Mouse (Mus musculus): Measurements from ENCODE around the gene Ccdc93. TPM values are rescaled to one million over a fixed set of nuclear protein-coding genes. Genes with fewer than 3 reads are reported as not detected.

Gene Ccdc93
- polyA plus RNA-seq, 1 experiment from 2014 or later, result 10.1 TPM

- H3K27ac ChIP-seq (ENCODE audit: low read depth), result no peak overlapping the region
- no peak overlapping the region for H3K4me2 ChIP-seq (ENCODE audit: low read length)
- no peaks in the 10 kb centered on the region for H3K4me1 ChIP-seq (replicated peaks; ENCODE audit: control insufficient read depth, insufficient read depth, low read length)
- H3K9me3 ChIP-seq (ENCODE audit: control insufficient read depth, low read length), result no peaks in the 10 kb centered on the region
- H3K27me3 ChIP-seq (replicated peaks; ENCODE audit: control insufficient read depth, insufficient read depth, low read length), result no peaks in the 10 kb centered on the region
- no peak for DNase-seq (ENCODE audit: low spot score)
- H3K4me3 ChIP-seq (ENCODE audit: low read depth, low read length), result no peak overlapping the region
- no peak for ATAC-seq (replicated peaks; ENCODE audit: low FRiP score, low TSS enrichment, low read depth)
- H3K9ac ChIP-seq (ENCODE audit: low read length), result no peak overlapping the region
- H3K36me3 ChIP-seq (ENCODE audit: control insufficient read depth, insufficient read depth, low read length), result peaks cover 42% of the 10 kb centered on the region
- WGBS, result 94% methylated on average over 5 of the region's 5 CpGs
Observed at GRCm38 (mm10) chr1:121477716-121478115, 46.9 kb downstream of the Ccdc93 start.

GRCm38 (mm10) chr1:121478284-121478980, 47.6 kb downstream of the Ccdc93 start:
- Histone ChIP-seq H3K4me3 (ENCODE audit: low read depth, low read length) (no peak overlapping the region), H3K36me3 (ENCODE audit: control insufficient read depth, insufficient read depth, low read length) (peaks cover 48% of the 10 kb centered on the region), H3K27me3 (replicated peaks; ENCODE audit: control insufficient read depth, insufficient read depth, low read length) (no peaks in the 10 kb centered on the region), H3K4me1 (replicated peaks; ENCODE audit: control insufficient read depth, insufficient read depth, low read length) (no peaks in the 10 kb centered on the region), H3K4me2 (ENCODE audit: low read length) (no peak overlapping the region), H3K9me3 (ENCODE audit: control insufficient read depth, low read length) (no peaks in the 10 kb centered on the region), H3K9ac (ENCODE audit: low read length) (no peak overlapping the region), H3K27ac (ENCODE audit: low read depth) (no peak overlapping the region)
- DNase-seq (ENCODE audit: low spot score), result no peak
- ATAC-seq (replicated peaks; ENCODE audit: low FRiP score, low TSS enrichment, low read depth), result no peak
- WGBS, result 80% methylated on average over 12 of the region's 12 CpGs

GRCm38 (mm10) chr1:121479403-121479802, 48.6 kb downstream of the Ccdc93 start:
- no peaks in the 10 kb centered on the region for H3K4me1 ChIP-seq (replicated peaks; ENCODE audit: control insufficient read depth, insufficient read depth, low read length)
- H3K9me3 ChIP-seq (ENCODE audit: control insufficient read depth, low read length), result no peaks in the 10 kb centered on the region
- H3K4me3 ChIP-seq (ENCODE audit: low read depth, low read length), result no peak overlapping the region
- H3K36me3 ChIP-seq (ENCODE audit: control insufficient read depth, insufficient read depth, low read length), result peaks cover 48% of the 10 kb centered on the region
- no peak for ATAC-seq (replicated peaks; ENCODE audit: low FRiP score, low TSS enrichment, low read depth)
- WGBS, result 92% methylated on average over 5 of the region's 5 CpGs
- H3K9ac ChIP-seq (ENCODE audit: low read length), result no peak overlapping the region
- DNase-seq (ENCODE audit: low spot score), result no peak
- no peaks in the 10 kb centered on the region for H3K27me3 ChIP-seq (replicated peaks; ENCODE audit: control insufficient read depth, insufficient read depth, low read length)
- no peak overlapping the region for H3K4me2 ChIP-seq (ENCODE audit: low read length)
- H3K27ac ChIP-seq (ENCODE audit: low read depth), result no peak overlapping the region

GRCm38 (mm10) chr1:121483091-121483490, 52.2 kb downstream of the Ccdc93 start:
- Histone ChIP-seq H3K9me3 (ENCODE audit: control insufficient read depth, low read length) (no peaks in the 10 kb centered on the region), H3K27me3 (replicated peaks; ENCODE audit: control insufficient read depth, insufficient read depth, low read length) (no peaks in the 10 kb centered on the region), H3K4me2 (ENCODE audit: low read length) (no peak overlapping the region), H3K36me3 (ENCODE audit: control insufficient read depth, insufficient read depth, low read length) (peaks cover 53% of the 10 kb centered on the region), H3K4me1 (replicated peaks; ENCODE audit: control insufficient read depth, insufficient read depth, low read length) (no peaks in the 10 kb centered on the region), H3K9ac (ENCODE audit: low read length) (no peak overlapping the region), H3K27ac (ENCODE audit: low read depth) (no peak overlapping the region), H3K4me3 (ENCODE audit: low read depth, low read length) (no peak overlapping the region)
- DNase-seq (ENCODE audit: low spot score) (no peak), ATAC-seq (replicated peaks; ENCODE audit: low FRiP score, low TSS enrichment, low read depth) (no peak)
- WGBS, result 83% methylated on average over 4 of the region's 4 CpGs

- Histone ChIP-seq H3K9ac (ENCODE audit: low read length) (no peak overlapping the region), H3K9me3 (ENCODE audit: control insufficient read depth, low read length) (no peaks in the 10 kb centered on the region), H3K27ac (ENCODE audit: low read depth) (no peak overlapping the region), H3K4me1 (replicated peaks; ENCODE audit: control insufficient read depth, insufficient read depth, low read length) (no peaks in the 10 kb centered on the region), H3K36me3 (ENCODE audit: control insufficient read depth, insufficient read depth, low read length) (peaks cover 47% of the 10 kb centered on the region), H3K4me3 (ENCODE audit: low read depth, low read length) (no peak overlapping the region), H3K27me3 (replicated peaks; ENCODE audit: control insufficient read depth, insufficient read depth, low read length) (no peaks in the 10 kb centered on the region), H3K4me2 (ENCODE audit: low read length) (no peak overlapping the region)
- ATAC-seq (replicated peaks; ENCODE audit: low FRiP score, low TSS enrichment, low read depth) (no peak), DNase-seq (ENCODE audit: low spot score) (no peak)
- 89% methylated on average over 6 of the region's 6 CpGs for WGBS
Observed at GRCm38 (mm10) chr1:121486803-121487202, 56.0 kb downstream of the Ccdc93 start.

GRCm38 (mm10) chr1:121490241-121490640, 59.4 kb downstream of the Ccdc93 start:
- DNase-seq (ENCODE audit: low spot score) (peak; percentile 55), ATAC-seq (replicated peaks; ENCODE audit: low FRiP score, low TSS enrichment, low read depth) (no peak)
- H3K9ac ChIP-seq (ENCODE audit: low read length), result no peak overlapping the region
- H3K4me2 ChIP-seq (ENCODE audit: low read length), result no peak overlapping the region
- H3K4me1 ChIP-seq (replicated peaks; ENCODE audit: control insufficient read depth, insufficient read depth, low read length), result no peaks in the 10 kb centered on the region
- 40% methylated on average over 5 of the region's 5 CpGs for WGBS
- H3K27me3 ChIP-seq (replicated peaks; ENCODE audit: control insufficient read depth, insufficient read depth, low read length), result no peaks in the 10 kb centered on the region
- no peaks in the 10 kb centered on the region for H3K9me3 ChIP-seq (ENCODE audit: control insufficient read depth, low read length)
- no peak overlapping the region for H3K4me3 ChIP-seq (ENCODE audit: low read depth, low read length)
- H3K27ac ChIP-seq (ENCODE audit: low read depth), result no peak overlapping the region
- peaks cover 60% of the 10 kb centered on the region for H3K36me3 ChIP-seq (ENCODE audit: control insufficient read depth, insufficient read depth, low read length)

GRCm38 (mm10) chr1:121497093-121497492, 66.2 kb downstream of the Ccdc93 start:
- ATAC-seq (replicated peaks; ENCODE audit: low FRiP score, low TSS enrichment, low read depth), result no peak
- DNase-seq (ENCODE audit: low spot score), result no peak
- Histone ChIP-seq H3K4me3 (ENCODE audit: low read depth, low read length) (no peak overlapping the region), H3K9ac (ENCODE audit: low read length) (no peak overlapping the region), H3K27me3 (replicated peaks; ENCODE audit: control insufficient read depth, insufficient read depth, low read length) (no peaks in the 10 kb centered on the region), H3K4me1 (replicated peaks; ENCODE audit: control insufficient read depth, insufficient read depth, low read length) (no peaks in the 10 kb centered on the region), H3K4me2 (ENCODE audit: low read length) (no peak overlapping the region), H3K9me3 (ENCODE audit: control insufficient read depth, low read length) (no peaks in the 10 kb centered on the region), H3K36me3 (ENCODE audit: control insufficient read depth, insufficient read depth, low read length) (peaks cover 60% of the 10 kb centered on the region), H3K27ac (ENCODE audit: low read depth) (no peak overlapping the region)
- 94% methylated on average over 4 of the region's 4 CpGs for WGBS

- H3K4me2 ChIP-seq (ENCODE audit: low read length), result no peak overlapping the region
- 83% methylated on average over 2 of the region's 2 CpGs for WGBS
- DNase-seq (ENCODE audit: low spot score), result no peak
- H3K9ac ChIP-seq (ENCODE audit: low read length), result no peak overlapping the region
- H3K36me3 ChIP-seq (ENCODE audit: control insufficient read depth, insufficient read depth, low read length), result no peaks in the 10 kb centered on the region
- H3K4me3 ChIP-seq (ENCODE audit: low read depth, low read length), result no peak overlapping the region
- no peaks in the 10 kb centered on the region for H3K4me1 ChIP-seq (replicated peaks; ENCODE audit: control insufficient read depth, insufficient read depth, low read length)
- H3K27ac ChIP-seq (ENCODE audit: low read depth), result no peak overlapping the region
- no peaks in the 10 kb centered on the region for H3K27me3 ChIP-seq (replicated peaks; ENCODE audit: control insufficient read depth, insufficient read depth, low read length)
- no peak for ATAC-seq (replicated peaks; ENCODE audit: low FRiP score, low TSS enrichment, low read depth)
- H3K9me3 ChIP-seq (ENCODE audit: control insufficient read depth, low read length), result no peaks in the 10 kb centered on the region
Observed at GRCm38 (mm10) chr1:121508729-121509128, 77.9 kb downstream of the Ccdc93 start.

- no peak overlapping the region for H3K4me2 ChIP-seq (ENCODE audit: low read length)
- DNase-seq (ENCODE audit: low spot score), result no peak
- H3K27me3 ChIP-seq (replicated peaks; ENCODE audit: control insufficient read depth, insufficient read depth, low read length), result no peaks in the 10 kb centered on the region
- H3K4me1 ChIP-seq (replicated peaks; ENCODE audit: control insufficient read depth, insufficient read depth, low read length), result no peaks in the 10 kb centered on the region
- no peaks in the 10 kb centered on the region for H3K36me3 ChIP-seq (ENCODE audit: control insufficient read depth, insufficient read depth, low read length)
- no peak for ATAC-seq (replicated peaks; ENCODE audit: low FRiP score, low TSS enrichment, low read depth)
- no peak overlapping the region for H3K27ac ChIP-seq (ENCODE audit: low read depth)
- H3K4me3 ChIP-seq (ENCODE audit: low read depth, low read length), result no peak overlapping the region
- no peak overlapping the region for H3K9ac ChIP-seq (ENCODE audit: low read length)
- 87% methylated on average over 19 of the region's 19 CpGs for WGBS
- no peaks in the 10 kb centered on the region for H3K9me3 ChIP-seq (ENCODE audit: control insufficient read depth, low read length)
Observed at GRCm38 (mm10) chr1:121510420-121511140, 79.7 kb downstream of the Ccdc93 start.
